Mouse (Mus musculus): ENCODE results near the gene Slc5a10. TPM values are rescaled to one million over a fixed set of nuclear protein-coding genes. Genes with fewer than 3 reads are reported as not detected.
A peak's percentile ranks its signal among the peaks of the same experiment; 100 is the strongest.

Slc5a10 gene
- total RNA-seq, 2 experiments from 2014 or later, result not detected

DNA sequence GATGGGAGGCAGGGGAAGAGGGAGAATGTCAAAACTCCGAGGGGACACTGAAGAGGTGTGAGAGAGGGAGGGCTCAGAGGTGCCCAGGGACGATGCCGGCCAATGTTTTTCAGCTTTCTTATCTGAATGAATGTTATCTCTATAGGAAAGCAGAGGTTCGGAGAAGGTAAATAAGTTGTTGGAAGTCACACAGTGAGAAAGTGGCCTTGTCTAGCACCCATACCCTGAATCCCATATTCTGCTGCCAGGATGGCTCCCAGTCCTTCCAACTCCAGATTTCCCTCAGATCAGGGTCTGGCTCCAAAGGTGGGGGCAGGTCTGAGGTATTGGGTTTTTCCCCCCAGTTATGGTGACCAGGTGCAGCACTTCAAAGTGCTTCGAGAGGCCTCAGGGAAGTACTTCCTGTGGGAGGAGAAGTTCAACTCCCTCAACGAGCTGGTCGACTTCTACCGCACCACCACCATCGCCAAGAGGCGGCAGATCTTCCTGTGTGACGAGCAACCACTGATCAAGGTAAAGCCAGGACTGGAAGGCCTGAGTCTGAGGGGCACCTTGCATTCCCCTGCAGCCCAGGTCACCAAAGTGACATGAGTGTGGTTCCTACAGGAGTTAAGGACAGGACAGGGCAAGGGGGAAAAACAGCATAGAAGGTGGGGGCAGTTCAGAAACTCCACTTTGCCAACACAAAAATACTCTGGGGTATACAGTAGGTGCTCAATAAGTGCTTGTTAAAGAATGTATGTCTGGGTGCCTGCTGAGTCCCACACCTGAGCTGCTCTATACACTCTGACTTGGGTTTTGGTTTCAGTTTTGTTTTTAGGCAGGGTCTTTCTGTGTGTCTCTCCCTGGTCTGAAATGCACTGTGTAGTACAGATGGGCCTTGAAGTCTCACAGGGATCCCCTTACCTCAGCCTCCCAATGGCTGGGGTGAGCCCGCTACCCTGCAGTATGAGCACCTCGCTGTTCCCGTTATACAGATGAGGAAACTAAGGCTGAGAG is 50.8 kb downstream of the Slc5a10 start:
- ATAC-seq (ENCODE audit: poor library complexity, severe bottlenecking), result no peak

DNA sequence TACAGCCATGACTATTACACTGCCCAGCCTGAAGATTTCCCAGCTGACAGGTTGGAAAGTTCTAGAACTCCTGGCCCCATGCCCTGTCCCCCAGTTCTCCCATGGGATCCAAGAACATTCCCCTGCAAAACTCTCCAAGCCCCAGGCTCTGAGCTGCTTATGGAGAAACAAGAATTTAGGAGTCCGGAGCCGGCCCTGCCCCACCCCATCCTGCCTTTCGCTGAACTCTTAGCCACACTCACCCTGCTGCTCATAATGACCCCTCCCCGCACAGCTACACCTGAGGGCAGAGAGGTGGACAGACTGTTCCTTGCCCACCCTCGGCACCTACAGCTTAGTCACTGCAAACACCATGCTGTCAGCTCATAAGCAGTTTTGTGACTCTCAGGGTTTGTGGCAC is 52.8 kb downstream of the Slc5a10 start:
- no peak for ATAC-seq (ENCODE audit: poor library complexity, severe bottlenecking)

DNA sequence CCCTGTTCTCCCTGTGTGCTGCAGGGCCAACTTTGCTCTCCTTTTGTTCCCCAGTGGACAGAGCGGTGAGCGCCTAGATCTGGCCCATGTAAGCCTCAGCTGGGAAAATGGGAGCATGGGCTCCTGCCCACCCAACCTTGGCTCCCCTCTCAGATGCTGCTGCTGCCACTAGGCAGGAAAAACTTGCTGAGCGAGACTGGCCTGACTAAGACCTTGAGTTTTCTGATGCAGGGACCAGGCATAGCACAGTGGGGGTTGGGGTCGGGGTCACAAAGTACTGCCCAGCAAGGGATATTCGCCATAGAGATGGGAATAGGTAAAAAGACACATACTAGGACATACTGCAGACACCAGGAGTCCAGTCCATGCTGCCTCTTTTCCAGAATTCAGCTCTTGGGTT is 53.4 kb downstream of the Slc5a10 start:
- ATAC-seq (ENCODE audit: poor library complexity, severe bottlenecking), result no peak

DNA sequence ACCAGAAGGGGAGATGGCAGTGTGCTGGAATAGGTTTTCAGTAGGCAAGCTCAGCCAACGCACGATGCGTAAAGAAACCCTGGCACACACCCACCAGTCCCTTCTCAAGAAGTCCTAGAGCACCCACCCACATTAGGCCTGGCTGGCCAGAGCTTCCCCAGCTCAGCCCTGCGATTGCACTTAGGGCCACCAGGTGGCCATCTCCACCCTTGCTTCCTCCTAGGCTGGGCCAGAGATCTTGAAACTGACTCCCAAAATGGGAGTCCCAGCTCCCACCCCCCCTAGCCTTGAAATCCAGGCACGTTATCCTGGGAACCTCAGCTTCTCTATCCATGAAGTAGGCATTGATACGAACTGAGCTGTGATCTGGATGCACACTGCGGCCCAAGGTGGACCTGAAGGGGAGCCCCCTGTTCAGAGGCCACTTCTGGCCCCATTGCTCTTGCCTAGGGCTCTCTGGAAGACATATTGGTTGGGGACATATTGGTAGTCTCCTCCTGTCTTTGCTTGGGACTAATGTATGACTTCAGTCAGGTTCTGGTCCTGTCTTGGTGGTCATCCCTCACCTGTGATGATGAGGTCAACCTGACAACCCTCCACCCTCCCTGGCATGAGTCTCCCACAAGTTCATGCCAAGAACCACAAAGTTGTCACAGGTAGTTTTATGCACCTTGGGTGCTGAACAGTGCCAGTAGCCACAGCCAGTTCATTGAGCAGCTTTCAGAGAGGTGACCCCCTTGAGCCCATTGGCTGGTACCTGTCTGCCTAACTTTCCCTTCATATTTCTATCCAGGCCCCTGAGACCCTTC is 54.4 kb downstream of the Slc5a10 start:
- ATAC-seq (ENCODE audit: poor library complexity, severe bottlenecking), result 0 out of 2 replicates have a peak, but pooled peaks have one; percentile 43

DNA sequence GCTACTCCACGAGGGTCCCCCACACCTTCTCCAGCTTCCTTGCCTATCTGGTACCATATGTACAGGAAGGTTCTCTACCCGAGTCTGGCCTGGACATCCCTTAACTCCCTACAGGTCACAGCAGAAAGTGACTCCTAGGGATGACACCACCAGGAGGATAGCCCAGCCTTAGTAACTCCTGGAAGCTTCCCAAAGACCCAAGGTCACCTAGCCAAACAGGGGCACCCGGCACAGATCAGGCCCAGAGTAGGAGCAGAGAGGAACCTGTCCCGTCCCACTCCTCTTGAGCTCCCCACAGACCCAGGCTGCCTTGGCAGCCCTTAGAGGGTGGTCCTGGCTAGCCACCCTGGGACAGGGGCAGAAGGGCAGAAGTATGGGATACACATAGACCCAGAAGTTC is 55.2 kb downstream of the Slc5a10 start:
- ATAC-seq (ENCODE audit: poor library complexity, severe bottlenecking), result no peak

DNA sequence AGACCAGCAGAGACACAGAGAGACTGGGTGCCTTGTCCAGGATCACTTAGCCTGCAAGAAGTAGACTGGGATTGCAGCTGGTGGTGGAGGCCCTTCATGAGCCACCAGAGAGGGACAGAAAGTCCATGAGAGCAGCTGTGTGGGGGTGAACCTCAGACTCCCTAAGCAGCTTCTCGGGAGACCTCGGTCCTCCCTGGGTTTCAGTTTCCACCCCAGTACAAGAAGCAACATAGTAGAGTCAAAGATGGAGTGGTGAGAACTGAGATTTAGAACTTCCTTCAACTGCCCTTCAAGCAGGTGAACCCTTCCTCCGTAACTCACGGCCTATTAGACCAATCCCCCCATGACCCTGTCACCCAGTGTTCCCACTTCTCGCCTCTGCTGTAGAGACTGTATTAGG is 58.4 kb downstream of the Slc5a10 start:
- no peak for ATAC-seq (ENCODE audit: poor library complexity, severe bottlenecking)

DNA sequence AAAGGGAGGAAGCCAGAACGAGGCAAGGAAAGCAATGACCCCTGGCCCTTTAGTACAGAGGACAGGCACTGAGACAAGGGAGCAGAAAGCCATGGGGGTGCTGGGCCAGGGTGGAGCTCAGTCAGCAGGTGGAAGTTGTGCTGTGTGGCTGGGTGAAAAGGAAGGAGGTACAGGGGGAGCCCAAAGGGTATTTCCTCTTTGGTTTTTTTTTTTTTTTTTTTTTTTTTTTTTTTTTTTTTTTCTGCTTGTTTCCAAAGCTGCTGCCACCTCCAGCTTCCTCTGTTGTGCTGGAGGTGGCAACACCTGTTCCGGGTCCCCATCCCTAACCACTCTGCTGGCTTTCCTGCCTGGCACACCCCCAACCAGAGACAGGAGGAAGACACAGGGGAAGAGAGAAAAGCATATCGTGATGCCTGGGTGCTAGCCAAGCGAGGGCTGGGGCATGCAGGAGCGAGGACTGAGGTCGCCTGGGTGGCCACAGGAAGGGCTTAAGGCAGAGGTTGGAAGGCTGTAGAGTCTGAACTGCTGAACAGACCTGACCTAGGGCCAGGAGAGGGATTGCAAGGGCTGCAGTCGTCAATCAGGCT is 59.7 kb downstream of the Slc5a10 start:
- no peak for ATAC-seq (ENCODE audit: poor library complexity, severe bottlenecking)

DNA sequence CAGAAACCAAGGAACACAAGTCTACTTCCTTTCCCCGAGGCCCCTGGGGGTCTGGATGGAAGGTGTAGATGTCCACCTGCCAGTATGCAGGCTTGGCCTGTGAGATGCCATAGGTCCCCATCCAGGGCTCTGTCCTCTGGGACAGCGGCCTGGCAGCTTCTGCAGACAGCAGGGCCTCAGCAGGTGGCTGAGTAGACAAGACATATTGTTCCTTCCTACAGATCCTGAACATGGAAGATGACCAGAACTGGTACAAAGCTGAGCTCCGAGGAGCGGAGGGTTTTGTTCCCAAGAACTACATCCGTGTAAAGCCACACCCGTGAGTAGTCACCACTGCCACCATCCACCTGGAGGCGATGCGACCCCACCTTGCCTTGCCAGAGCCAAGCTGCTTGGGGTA is 60.6 kb downstream of the Slc5a10 start:
- no peak for ATAC-seq (ENCODE audit: poor library complexity, severe bottlenecking)

DNA sequence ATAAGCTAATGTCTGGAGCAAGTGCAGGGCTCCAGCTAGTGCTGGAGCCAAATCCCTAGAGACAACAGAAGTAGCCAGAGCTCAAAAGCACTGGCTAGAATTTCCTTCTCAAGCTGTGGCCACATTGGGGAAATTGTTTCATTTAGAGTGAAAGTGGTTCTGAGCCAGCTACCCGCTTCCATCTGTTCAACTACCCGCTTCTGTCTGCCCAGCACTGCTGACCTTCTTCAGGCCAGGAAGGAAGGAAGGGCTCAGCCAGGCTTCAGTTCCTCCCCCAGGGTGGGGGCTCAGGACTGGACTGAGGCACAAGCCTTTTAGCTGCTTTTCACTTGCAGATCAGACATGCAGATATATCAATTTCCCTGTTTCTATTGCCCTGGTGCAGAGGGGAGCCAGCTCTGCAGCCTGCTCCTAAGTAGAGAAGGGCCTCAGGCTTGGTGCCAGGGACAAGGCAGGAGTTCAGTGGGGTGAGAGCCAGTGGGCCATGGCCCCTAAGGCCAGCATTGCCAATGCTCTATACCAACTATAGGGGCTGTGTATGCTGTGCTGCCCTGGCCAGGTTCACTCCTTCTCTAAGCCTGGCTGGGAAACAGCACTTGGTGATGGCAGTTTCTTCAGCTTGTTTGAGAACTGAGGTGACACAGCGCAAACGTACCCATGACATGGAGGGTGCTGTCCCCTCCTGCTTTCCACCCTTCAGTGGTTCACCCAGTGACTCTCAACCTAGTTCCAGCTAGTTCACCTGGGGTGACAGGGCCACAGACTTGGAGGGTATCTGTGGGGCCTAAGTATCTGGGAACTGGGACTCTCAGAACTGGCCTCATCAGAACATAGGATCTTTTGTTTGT is 61.4 kb downstream of the Slc5a10 start:
- ATAC-seq (ENCODE audit: poor library complexity, severe bottlenecking), result no peak

DNA sequence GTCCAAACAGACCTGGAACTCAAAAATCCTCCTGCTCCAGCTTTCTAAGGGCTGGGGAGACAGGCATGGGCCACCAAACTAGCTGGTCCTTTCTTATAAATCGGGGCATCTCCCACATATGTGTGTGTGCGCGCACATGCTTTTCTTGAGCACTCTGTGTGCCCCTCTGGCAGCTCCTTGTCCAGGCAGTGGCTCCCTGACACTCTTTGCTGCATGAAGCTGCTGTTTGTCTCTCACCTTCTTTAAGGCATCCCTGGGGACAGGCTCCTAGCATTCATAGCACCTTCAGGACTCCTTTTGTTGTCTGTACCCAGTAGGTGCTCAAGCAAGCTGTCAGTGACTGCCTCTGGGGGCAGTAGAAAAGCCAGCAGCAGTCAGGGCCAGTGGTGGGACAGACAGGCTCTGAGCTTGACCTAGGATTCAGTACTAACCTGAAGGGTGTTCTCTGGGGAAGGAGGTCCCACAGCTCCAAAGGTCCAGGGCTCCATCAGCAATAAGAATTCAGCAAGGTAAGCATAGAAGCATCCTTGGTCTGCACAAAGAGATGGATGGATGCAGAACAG is 62.2 kb downstream of the Slc5a10 start:
- no peak for ATAC-seq (ENCODE audit: poor library complexity, severe bottlenecking)

DNA sequence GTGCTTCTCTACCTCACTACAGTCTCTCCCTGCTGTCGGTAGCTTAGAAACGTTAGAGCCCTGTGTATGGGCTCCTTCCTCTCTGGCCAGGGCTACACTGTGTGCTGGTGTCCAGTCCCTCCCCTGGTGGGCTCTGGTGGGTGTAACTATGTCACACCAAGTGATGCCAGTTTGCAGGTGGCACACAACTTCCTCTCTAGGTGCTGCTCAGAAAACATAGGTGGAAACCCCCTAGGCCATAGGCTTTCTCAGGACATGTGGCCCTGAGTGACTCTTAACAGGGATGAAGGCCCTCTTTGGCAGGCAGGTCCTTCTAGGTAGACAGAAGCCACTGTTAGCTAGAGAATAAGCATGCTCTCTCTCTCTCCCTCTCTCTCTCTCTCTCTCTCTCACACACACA is 63.2 kb downstream of the Slc5a10 start:
- no peak for ATAC-seq (ENCODE audit: poor library complexity, severe bottlenecking)

DNA sequence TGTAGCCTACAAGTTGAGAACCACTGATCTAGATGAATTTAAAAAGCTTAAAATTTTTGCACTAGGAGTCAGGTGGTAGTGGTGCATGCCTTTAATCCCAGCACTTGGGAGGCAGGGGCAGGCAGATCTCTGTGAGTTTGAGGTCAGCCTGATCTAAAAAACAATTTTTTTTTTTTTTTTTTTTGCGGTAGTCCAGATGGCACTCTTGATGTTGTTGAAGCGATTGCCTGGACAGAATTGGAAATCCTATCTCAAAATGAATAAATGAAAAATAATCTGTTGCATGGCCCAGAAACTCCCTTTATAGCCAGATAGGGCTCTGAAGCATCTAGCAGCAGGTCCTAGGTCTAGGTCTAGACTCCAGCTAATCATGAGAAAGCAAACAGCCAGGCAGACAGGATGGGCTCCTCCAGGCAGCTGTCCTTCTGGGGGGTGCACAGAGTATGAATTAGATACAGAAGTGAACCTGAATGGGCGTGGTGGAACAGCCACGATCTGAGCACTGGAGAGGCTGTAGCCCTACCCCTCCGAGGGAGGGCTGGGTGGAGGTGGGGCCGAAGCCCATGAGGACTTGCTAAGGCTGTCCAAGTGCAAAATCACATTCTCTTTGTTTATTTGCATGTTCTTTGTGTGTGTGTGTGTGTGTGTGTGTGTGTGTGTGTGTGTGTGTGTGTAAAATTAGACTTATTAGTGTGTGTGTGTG is 64.3 kb downstream of the Slc5a10 start:
- no peak for ATAC-seq (ENCODE audit: poor library complexity, severe bottlenecking)

DNA sequence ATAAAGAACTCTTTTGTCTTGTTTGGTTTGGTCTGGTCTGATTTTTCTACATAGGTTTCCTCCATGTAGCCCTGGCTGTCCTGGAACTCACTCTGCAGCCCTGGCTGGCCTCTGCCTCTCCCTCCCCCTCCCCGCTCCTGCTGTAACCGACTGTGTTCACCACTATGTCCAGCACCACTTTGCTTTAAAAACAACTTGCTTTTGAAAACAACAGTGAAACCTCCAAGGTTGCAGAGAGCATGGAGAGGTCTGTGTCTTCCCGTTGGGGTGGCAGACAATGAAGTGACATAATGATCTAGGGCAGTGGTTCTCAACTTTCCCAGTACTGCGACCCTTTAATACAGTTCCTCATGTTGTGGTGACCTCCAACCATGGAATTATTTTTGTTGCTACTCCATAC is 65.0 kb downstream of the Slc5a10 start:
- no peak for ATAC-seq (ENCODE audit: poor library complexity, severe bottlenecking)

DNA sequence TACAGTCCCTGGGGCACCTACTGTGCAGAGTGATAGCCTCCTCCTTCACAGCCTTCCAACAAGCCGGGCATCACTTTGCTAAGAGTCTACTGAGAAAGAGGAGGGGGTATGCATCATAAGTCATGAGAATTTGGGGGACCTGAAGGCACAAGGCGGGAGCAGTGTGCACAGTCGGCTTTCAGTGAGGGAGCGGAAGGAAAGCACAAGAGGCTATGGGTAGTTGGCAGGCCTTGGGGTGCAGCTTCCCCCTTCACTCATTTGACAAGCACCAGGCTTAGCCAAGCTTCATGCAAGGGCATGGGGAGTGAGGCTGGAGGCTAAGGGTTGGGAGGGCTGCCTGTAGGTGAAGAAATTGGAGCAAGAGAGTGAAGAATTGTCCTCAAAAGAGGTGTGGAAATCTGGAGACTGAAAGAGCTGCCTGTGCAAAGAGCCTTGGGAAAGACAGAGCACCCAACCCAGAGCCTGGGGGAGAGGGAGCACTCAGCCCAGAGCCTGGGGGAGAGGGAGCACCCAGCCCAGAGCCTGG is 65.8 kb downstream of the Slc5a10 start:
- ATAC-seq (ENCODE audit: poor library complexity, severe bottlenecking), result no peak

DNA sequence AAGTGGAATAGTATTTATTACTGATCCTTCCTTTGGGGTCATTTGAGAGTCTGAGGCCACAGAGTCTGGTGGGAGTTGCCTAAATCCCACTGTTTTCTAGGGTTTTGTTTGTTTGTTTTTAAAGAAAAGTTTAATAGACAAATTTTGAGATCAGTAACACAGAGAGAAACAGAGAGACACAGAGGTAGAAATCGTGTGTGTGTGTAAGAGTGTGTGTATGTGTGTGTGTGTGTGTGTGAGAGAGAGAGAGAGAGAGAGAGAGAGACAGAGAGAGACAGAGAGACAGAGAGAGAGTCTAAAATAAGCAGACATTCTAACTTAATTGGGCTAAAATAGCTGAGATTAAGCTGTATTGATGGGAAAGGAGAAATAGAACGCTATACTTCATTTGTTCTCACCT is 67.1 kb downstream of the Slc5a10 start:
- ATAC-seq (ENCODE audit: poor library complexity, severe bottlenecking), result no peak

DNA sequence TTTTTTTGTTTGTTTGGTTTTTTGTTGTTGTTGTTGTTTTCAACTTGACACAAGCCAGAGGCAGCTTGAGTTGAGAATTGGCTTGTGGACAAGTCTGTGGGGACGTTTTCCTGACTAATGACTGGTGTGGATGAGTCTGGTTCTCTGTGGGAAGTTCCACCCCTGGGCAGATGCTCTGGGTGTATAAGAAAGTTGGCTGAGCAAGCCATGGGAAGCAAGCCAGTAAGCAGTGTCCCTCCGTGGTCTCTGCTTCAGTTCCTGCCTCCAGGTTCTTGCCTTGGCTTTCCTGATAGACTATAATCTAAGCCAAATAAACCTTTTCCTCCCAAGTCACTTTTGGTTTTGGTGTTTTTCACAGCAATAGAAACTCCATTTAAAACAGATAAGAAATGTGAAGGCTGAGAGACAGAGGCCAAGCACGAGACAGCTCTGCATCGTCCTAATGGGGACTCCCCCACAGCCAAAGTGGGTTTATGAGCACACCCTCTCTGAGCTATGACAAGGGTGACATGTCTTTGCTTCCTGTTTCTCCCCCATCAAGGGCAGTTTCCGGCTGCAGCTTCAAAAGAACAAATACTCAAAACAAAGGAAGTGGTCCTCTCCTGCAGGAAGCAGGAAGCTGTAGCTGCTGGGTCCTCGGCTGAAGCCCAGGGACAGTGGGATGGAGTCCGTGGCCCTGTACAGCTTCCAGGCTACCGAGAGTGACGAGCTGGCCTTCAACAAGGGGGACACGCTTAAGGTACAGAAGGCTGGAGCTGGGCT is 67.8 kb downstream of the Slc5a10 start, which contains the start of gene Grap:
TSS of gene Grap (plus strand) at position 580 of the 762 bp plus-strand sequence.
- peak; percentile 76 for ATAC-seq (ENCODE audit: poor library complexity, severe bottlenecking)

DNA sequence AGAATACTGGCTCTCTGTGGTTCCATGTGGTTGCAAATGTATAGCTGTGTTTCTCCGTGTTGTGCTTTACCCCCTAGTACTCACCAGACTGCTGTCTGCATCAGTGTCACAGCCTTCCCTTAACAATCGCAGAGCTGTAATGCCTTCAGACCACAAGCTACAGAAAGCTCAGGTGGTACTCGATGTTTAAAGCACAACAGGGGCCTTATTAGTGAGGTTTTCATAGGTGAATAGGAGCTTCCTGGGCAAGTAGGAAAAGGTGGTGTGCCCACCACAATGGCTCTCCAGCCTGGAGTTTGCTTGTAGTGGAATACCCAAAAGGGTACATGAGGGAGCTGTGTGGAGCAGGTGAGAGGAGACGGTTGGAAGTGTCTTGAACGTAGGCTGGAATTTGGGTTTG is 68.4 kb downstream of the Slc5a10 start:
- no peak for ATAC-seq (ENCODE audit: poor library complexity, severe bottlenecking)

DNA sequence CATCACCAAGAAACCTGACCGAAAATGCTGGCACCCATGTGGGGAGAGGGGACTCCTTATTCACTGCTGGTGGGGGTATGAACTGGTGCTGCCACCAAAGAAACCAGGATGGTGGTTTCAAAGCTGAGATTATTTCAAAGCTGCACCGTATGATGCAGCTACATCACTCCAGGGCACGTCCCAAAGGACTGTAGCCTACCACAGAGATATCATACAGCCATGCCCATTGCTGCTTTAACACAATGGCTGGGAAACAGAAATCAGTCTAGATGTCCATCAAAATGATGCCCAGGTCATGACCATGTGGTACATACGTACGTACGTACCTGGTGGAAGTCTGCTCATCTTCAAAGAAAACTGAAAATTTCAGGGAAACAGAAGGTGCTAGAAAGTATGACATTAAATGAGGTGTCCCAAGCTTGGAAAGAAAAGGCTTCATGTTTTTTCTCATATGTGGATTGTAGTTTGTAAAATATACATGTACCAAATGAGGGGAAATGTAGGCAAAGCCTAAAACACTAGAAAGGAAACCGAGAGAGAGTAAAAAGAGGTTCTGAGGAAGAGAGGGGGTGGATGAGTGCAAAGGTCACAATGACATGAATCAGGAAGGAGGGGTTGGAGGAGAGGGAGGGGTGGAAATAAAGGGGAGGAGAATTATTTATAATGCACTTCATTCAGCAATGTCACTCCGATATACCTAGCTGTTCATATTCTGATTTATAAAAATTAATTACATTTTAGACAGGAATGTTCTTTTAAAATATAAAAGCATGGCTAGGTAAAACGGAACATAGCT is 70.0 kb downstream of the Slc5a10 start:
- no peak for ATAC-seq (ENCODE audit: poor library complexity, severe bottlenecking)
